Comparison of ENCODE assay signal across 8 mouse cellular contexts in genomic region chr2:6273392-6273845, GRCm38 (mm10). TPM values are rescaled to one million over a fixed set of nuclear protein-coding genes. Genes with fewer than 3 reads are reported as not detected.
A peak's percentile ranks its signal among the peaks of the same experiment; 100 is the strongest.
DNase-seq lines count a peak whose midpoint lies in the region; ATAC-seq and TF ChIP-seq lines count a peak whose summit lies in the region.

No protein-coding gene starts in this region.

- TF ChIP-seq RAD21 in MEL (IDR thresholded peaks at IDR 0.05; ENCODE audit: low read depth, low read length): no peak; the same call in 1 of the 2 replicates

- no peaks in the 10 kb centered on the region for H3K79me2 ChIP-seq in MEL (ENCODE audit: control insufficient read depth, insufficient read depth, low read length, poor library complexity)

- no peaks in the 10 kb centered on the region for H3K36me3 ChIP-seq in intestine, embryonic 15.5 days
- no peaks in the 10 kb centered on the region for H3K36me3 ChIP-seq in intestine, embryonic 16.5 days (ENCODE audit: control insufficient read depth, insufficient read depth, low read length)
- H3K36me3 ChIP-seq in MEL (ENCODE audit: control insufficient read depth in 1 of 2, insufficient read depth in 2 of 2, low read length in 2 of 2): peaks cover 0 to 19% of the 10 kb centered on the region in 2 experiments; a peak in 2 of 4 replicates

- H3K27me3 ChIP-seq in intestine, embryonic 15.5 days (replicated peaks): no peaks in the 10 kb centered on the region
- no peaks in the 10 kb centered on the region for H3K27me3 ChIP-seq in intestine, embryonic 16.5 days (replicated peaks; ENCODE audit: control insufficient read depth, insufficient read depth, low read length)
- H3K27me3 ChIP-seq in MEL (ENCODE audit: control insufficient read depth in 1 of 2, insufficient read depth in 2 of 2, low read length in 2 of 2): no peaks in the 10 kb centered on the region

- no peaks in the 10 kb centered on the region for H3K9me3 ChIP-seq in intestine, embryonic 15.5 days
- no peaks in the 10 kb centered on the region for H3K9me3 ChIP-seq in intestine, embryonic 16.5 days (ENCODE audit: control insufficient read depth, low read length)
- H3K9me3 ChIP-seq in MEL (replicated peaks; ENCODE audit: insufficient read depth, low read length): no peaks in the 10 kb centered on the region

- no peak for TF ChIP-seq CTCF in MEL (IDR thresholded peaks at IDR 0.05 in 2 of 3, conservative IDR thresholded peaks at IDR 0.05 in 1 of 3; ENCODE audit: control insufficient read depth in 1 of 3, insufficient read depth in 1 of 3, low read depth in 2 of 3, low read length in 3 of 3, poor library complexity in 1 of 3, severe bottlenecking in 1 of 3)

- no peak overlapping the region for H3K9ac ChIP-seq in intestine, embryonic 15.5 days
- H3K9ac ChIP-seq in intestine, embryonic 16.5 days (ENCODE audit: low read depth, low read length): no peak overlapping the region
- peak overlapping the region; percentile 49 for H3K9ac ChIP-seq in MEL (ENCODE audit: control insufficient read depth, low read depth, low read length, poor library complexity, severe bottlenecking)

- no peak for TF ChIP-seq POLR2A in MEL (IDR thresholded peaks at IDR 0.05; ENCODE audit: control insufficient read depth in 1 of 2, insufficient read depth in 1 of 2, low read depth in 1 of 2, low read length in 2 of 2, poor library complexity in 1 of 2)

- no peak for ATAC-seq in intestine, embryonic 15.5 days
- ATAC-seq in intestine, embryonic 16.5 days: no peak
- ATAC-seq in megakaryocyte progenitor cell, adult 5-6 weeks (replicated peaks; ENCODE audit: poor library complexity): peak; percentile 91

- no peak overlapping the region for H3K4me3 ChIP-seq in intestine, embryonic 15.5 days (replicated peaks)
- H3K4me3 ChIP-seq in intestine, embryonic 16.5 days (ENCODE audit: low read length): no peak overlapping the region
- H3K4me3 ChIP-seq in MEL (ENCODE audit: control insufficient read depth in 1 of 2, insufficient read depth in 1 of 2, low read depth in 2 of 2, low read length in 2 of 2): peak overlapping the region; percentile 16 to 28

- 0 out of 2 replicates have a peak overlapping the region, but pooled peaks have one; percentile 17 for H3K27ac ChIP-seq in intestine, embryonic 15.5 days
- H3K27ac ChIP-seq in intestine, embryonic 16.5 days (ENCODE audit: low read length): no peak overlapping the region
- H3K27ac ChIP-seq in MEL (ENCODE audit: control insufficient read depth, low read depth, low read length): peak overlapping the region; percentile 70

- 56% methylated on average over 10 of the region's 10 CpGs for WGBS in intestine, embryonic 15.5 days
- 53% methylated on average over 10 of the region's 10 CpGs for WGBS in intestine, embryonic 16.5 days

- TF ChIP-seq EP300 in MEL (IDR thresholded peaks at IDR 0.05; ENCODE audit: low read depth in 1 of 2, low read length in 2 of 2): peak; percentile 33 to 43; a peak in 3 of 4 replicates

- H3K4me2 ChIP-seq in intestine, embryonic 15.5 days (replicated peaks): no peak overlapping the region
- no peak overlapping the region for H3K4me2 ChIP-seq in intestine, embryonic 16.5 days (ENCODE audit: low read depth, low read length)

- DNase-seq in MEL (ENCODE audit: low read depth, low spot score): peak; percentile 82
- peak; percentile 28 for DNase-seq in embryo, embryonic 9.5 days (ENCODE audit: extremely low spot score)
- peak; percentile 11 to 50 for DNase-seq in kidney, postnatal 25 days
- no peak for DNase-seq in gastrocnemius, adult 8-10 months (ENCODE audit: low spot score in 2 of 2)
- no peak for DNase-seq in left cerebral cortex, adult 9 months (ENCODE audit: low spot score in 2 of 2)

- H3K4me1 ChIP-seq in intestine, embryonic 15.5 days (replicated peaks): no peaks in the 10 kb centered on the region
- peaks cover 3% of the 10 kb centered on the region; the same call in 1 of the 2 replicates for H3K4me1 ChIP-seq in intestine, embryonic 16.5 days (ENCODE audit: control insufficient read depth, insufficient read depth, low read length)
- peaks cover 14 to 34% of the 10 kb centered on the region in 2 experiments for H3K4me1 ChIP-seq in MEL (ENCODE audit: control insufficient read depth in 1 of 2, insufficient read depth in 2 of 2, low read length in 2 of 2)

TF ChIP-seq in MEL, 35 proteins besides CTCF, POLR2A, EP300 and RAD21:
- TF ChIP-seq USF1 (IDR thresholded peaks at IDR 0.05; ENCODE audit: low read depth, low read length): no peak
- TF ChIP-seq HCFC1 (IDR thresholded peaks at IDR 0.05; ENCODE audit: low read depth, low read length): peak; percentile 73
- TF ChIP-seq MAFK (IDR thresholded peaks at IDR 0.05; ENCODE audit: borderline replicate concordance, low read depth, low read length): no peak
- TF ChIP-seq TBP (IDR thresholded peaks at IDR 0.05; ENCODE audit: low read depth, low read length): 0 out of 2 replicates have a peak, but pooled peaks have one; percentile 30
- TF ChIP-seq CHD2 (IDR thresholded peaks at IDR 0.05; ENCODE audit: low read length): no peak
- peak; percentile 72 for TF ChIP-seq ZNF384 (IDR thresholded peaks at IDR 0.05; ENCODE audit: low read depth, low read length)
- TF ChIP-seq POLR2AphosphoS5 (IDR thresholded peaks at IDR 0.05; ENCODE audit: borderline replicate concordance, low read depth, low read length): no peak
- no peak for TF ChIP-seq UBTF (IDR thresholded peaks at IDR 0.05; ENCODE audit: borderline replicate concordance, insufficient read depth, low read depth, low read length)
- peak; percentile 77 for TF ChIP-seq ETS1 (IDR thresholded peaks at IDR 0.05; ENCODE audit: low read depth, low read length)
- TF ChIP-seq MYC (IDR thresholded peaks at IDR 0.05; ENCODE audit: low read depth, low read length): no peak
- TF ChIP-seq MYB (IDR thresholded peaks at IDR 0.05; ENCODE audit: low read depth, low read length): no peak
- TF ChIP-seq POLR2AphosphoS2 (IDR thresholded peaks at IDR 0.05; ENCODE audit: low read length): no peak
- peak; percentile 47 for TF ChIP-seq ELF1 (IDR thresholded peaks at IDR 0.05; ENCODE audit: low read depth, low read length)
- no peak for TF ChIP-seq E2F4 (IDR thresholded peaks at IDR 0.05; ENCODE audit: borderline replicate concordance, low read depth, low read length)
- no peak for TF ChIP-seq ZKSCAN1 (IDR thresholded peaks at IDR 0.05; ENCODE audit: low read depth, low read length)
- TF ChIP-seq ZMIZ1 (IDR thresholded peaks at IDR 0.05; ENCODE audit: low read depth, low read length): 0 out of 2 replicates have a peak, but pooled peaks have one; percentile 28
- no peak for TF ChIP-seq ZC3H11A (IDR thresholded peaks at IDR 0.05; ENCODE audit: low read depth, low read length)
- TF ChIP-seq NELFE (IDR thresholded peaks at IDR 0.05; ENCODE audit: low read depth, low read length): peak; percentile 41; the same call in 1 of the 2 replicates
- no peak for TF ChIP-seq MAZ (IDR thresholded peaks at IDR 0.05; ENCODE audit: low read depth, low read length)
- no peak for TF ChIP-seq CHD1 (IDR thresholded peaks at IDR 0.05; ENCODE audit: low read depth, low read length)
- peak; percentile 28; the same call in 1 of the 2 replicates for TF ChIP-seq MXI1 (IDR thresholded peaks at IDR 0.05; ENCODE audit: low read depth, low read length)
- peak; percentile 56; the same call in 1 of the 2 replicates for TF ChIP-seq RCOR1 (IDR thresholded peaks at IDR 0.05; ENCODE audit: low read depth, low read length)
- peak; percentile 13; the same call in 1 of the 2 replicates for TF ChIP-seq BHLHE40 (IDR thresholded peaks at IDR 0.05; ENCODE audit: borderline replicate concordance, low read depth, low read length)
- peak; percentile 18; the same call in 1 of the 2 replicates for TF ChIP-seq TCF12 (IDR thresholded peaks at IDR 0.05; ENCODE audit: low read depth, low read length)
- 0 out of 2 replicates have a peak, but pooled peaks have one; percentile 34 for TF ChIP-seq GATA1 (IDR thresholded peaks at IDR 0.05; ENCODE audit: low read depth, low read length)
- no peak for TF ChIP-seq KAT2A (conservative IDR thresholded peaks at IDR 0.05; ENCODE audit: low read depth, low read length)
- TF ChIP-seq MAX (IDR thresholded peaks at IDR 0.05; ENCODE audit: low read length): no peak
- TF ChIP-seq SMC3 (IDR thresholded peaks at IDR 0.05; ENCODE audit: low read depth, low read length): peak; percentile 27; the same call in 1 of the 2 replicates
- TF ChIP-seq USF2 (IDR thresholded peaks at IDR 0.05; ENCODE audit: borderline replicate concordance in 1 of 2, insufficient read depth in 1 of 2, low read depth in 1 of 2, low read length in 2 of 2): no peak
- no peak for TF ChIP-seq NRF1 (IDR thresholded peaks at IDR 0.05; ENCODE audit: insufficient read depth, low read depth, low read length, poor library complexity, severe bottlenecking)
- no peak for TF ChIP-seq GABPA (IDR thresholded peaks at IDR 0.05; ENCODE audit: low read depth, low read length)
- TF ChIP-seq MEF2A (IDR thresholded peaks at IDR 0.05; ENCODE audit: extremely low read depth, insufficient replicate concordance, low read depth, low read length, poor library complexity, severe bottlenecking): no peak
- no peak for TF ChIP-seq JUND (IDR thresholded peaks at IDR 0.05; ENCODE audit: low read depth, low read length)
- no peak for TF ChIP-seq TAL1 (IDR thresholded peaks at IDR 0.05; ENCODE audit: low read length)
- peak; percentile 70 for TF ChIP-seq SIN3A (IDR thresholded peaks at IDR 0.05; ENCODE audit: low read length)
TF ChIP-seq in MEL: peak in this region for 14.

RNA-seq across cellular contexts. Expression of gene Usp6nl, which starts 49.0 kb away (rescaled TPM):
- polyA plus RNA-seq in intestine, embryonic 15.5 days (2015; fragmentation: Nextera tagmentation; extraction: Ambion mirVana): 9.4 and 11.8 TPM in 2 replicates
- polyA plus RNA-seq in intestine, embryonic 16.5 days (2015; fragmentation: Nextera tagmentation; extraction: Ambion mirVana): 7.8 and 8.4 TPM in 2 replicates
- 8.9 and 11.2 TPM in 2 replicates for total RNA-seq in MEL (2012; rRNA removed)
- 10 to 100 TPM; 24.8 to 67.1 TPM for polyA plus RNA-seq in MEL (2012; ENCODE audit: insufficient read depth in 1 of 2, insufficient read length in 2 of 2, low read depth in 1 of 2, low replicate concordance in 2 of 2, missing spikeins in 1 of 2)
- 13.3 and 19.2 TPM in 2 replicates for total RNA-seq in megakaryocyte progenitor cell, adult 5-6 weeks (2015)
- 7.0 and 8.8 TPM in 2 replicates for total RNA-seq in megakaryocyte progenitor cell, adult 5-6 weeks (2017)
- total RNA-seq in gastrocnemius, adult 8-10 months (2022): 1 to 10 TPM; 2.5 to 3.4 (median 2.8) TPM

Comparison
In these comparisons a context has a peak if more than half of its experiments do, and no peak if none do; other contexts are left out.
1. H3K4me3 ChIP-seq: peak in MEL (2 of 2); none in intestine, embryonic 15.5 days (single experiment) and intestine, embryonic 16.5 days (single experiment).
2. DNase-seq: peak in MEL (single experiment), embryo, embryonic 9.5 days (single experiment) and kidney, postnatal 25 days (2 of 2); none in gastrocnemius, adult 8-10 months (0 of 2) and left cerebral cortex, adult 9 months (0 of 2).